Mouse (Mus musculus) liver, embryonic 11.5 days (tissue): ENCODE measurements around the gene Gm20721. TPM values are rescaled to one million over a fixed set of nuclear protein-coding genes. Genes with fewer than 3 reads are reported as not detected.

Experiments used
- ATAC-seq: fragments of 200-750 bp; cut with Nextera tagmentation; replicated peaks from 2 replicates; pipeline ENCODE4 v1.8.0; 2017; ENCODE audit warnings: moderate number of reproducible peaks, mild to moderate bottlenecking, moderate TSS enrichment, moderate library complexity; ENCODE audit not compliant: low FRiP score
- DNase-seq: peaks from one replicate; pipeline ENCODE4 v3.0.0-alpha.2; 2017; ENCODE audit warnings: low spot score
- H3K27ac ChIP-seq: fragments of 300-500 bp; sonication (generic); 2 replicates; pipeline ENCODE4 v1.5.1; 2014; ENCODE audit warnings: mild to moderate bottlenecking, low read depth, low read length, control low read depth
- H3K27me3 ChIP-seq: fragments of 300-500 bp; sonication (generic); replicated peaks from 2 replicates; pipeline ENCODE4 v1.6.1; 2014; ENCODE audit warnings: low read length, mixed read lengths; ENCODE audit not compliant: control insufficient read depth, insufficient read depth
- H3K36me3 ChIP-seq: fragments of 300-500 bp; sonication (generic); 2 replicates; pipeline ENCODE4 v1.6.1; 2014; ENCODE audit warnings: mild to moderate bottlenecking, low read length, moderate library complexity, mixed read lengths; ENCODE audit not compliant: control insufficient read depth, insufficient read depth
- H3K4me1 ChIP-seq: fragments of 300-500 bp; sonication (generic); replicated peaks from 2 replicates; pipeline ENCODE4 v1.6.1; 2014; ENCODE audit warnings: low read length, mixed read lengths; ENCODE audit not compliant: control insufficient read depth, insufficient read depth
- H3K4me2 ChIP-seq: fragments of 300-500 bp; sonication (generic); 2 replicates; pipeline ENCODE4 v1.6.1; 2014; ENCODE audit warnings: mild to moderate bottlenecking, control low read depth, moderate library complexity
- H3K4me3 ChIP-seq: fragments of 300-500 bp; sonication (generic); 2 replicates; pipeline ENCODE4 v1.5.1; 2014; ENCODE audit warnings: low read depth, low read length, control low read depth
- H3K9ac ChIP-seq: fragments of 300-500 bp; sonication (generic); 2 replicates; pipeline ENCODE4 v1.6.1; 2014; ENCODE audit warnings: low read depth, low read length, control low read depth
- H3K9me3 ChIP-seq: fragments of 300-500 bp; sonication (generic); 2 replicates; pipeline ENCODE4 v1.6.1; 2016; ENCODE audit warnings: low read length, inconsistent platforms, mixed read lengths; ENCODE audit not compliant: control insufficient read depth
- WGBS: fragments of 180-500 bp; shearing (Covaris S2); extraction: QIAGEN DNeasy Blood & Tissue Kit; methylation state at CpG from one replicate; pipeline ENCODE4 v1.1.7; 2014; 5-methylcytosine and 5-hydroxymethylcytosine counted together
- polyA plus RNA-seq: library from polyadenylated mRNA; unstranded; fragments of >200 nt; fragmentation: Nextera tagmentation; extraction: Ambion mirVana; gene quantifications from 2 replicates; pipeline ENCODE4 v1.2.1, GENCODE M21; 2014

Gm20721 gene
- polyA plus RNA-seq, 1 experiment from 2014 or later, result 7.7 TPM

DNA sequence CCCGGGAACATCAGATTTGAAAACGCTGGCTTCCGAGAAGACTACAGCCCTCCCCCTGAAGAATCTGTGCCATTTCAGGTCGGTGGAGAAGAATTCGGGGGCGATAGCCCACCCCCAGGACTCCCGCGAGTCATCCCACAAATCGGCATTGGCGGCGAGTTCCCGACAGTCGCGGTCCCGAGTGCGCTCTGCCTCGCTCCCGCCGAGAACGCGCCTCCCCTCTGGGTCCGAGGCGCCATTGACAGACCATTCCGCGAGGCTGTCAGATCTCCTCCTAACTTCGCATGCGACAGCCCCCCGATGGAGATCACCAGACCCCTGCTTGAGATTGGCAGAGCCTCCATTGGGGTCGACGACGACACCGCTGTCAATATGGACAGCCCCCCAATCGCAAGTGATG lies 48.0 kb downstream of the Gm20721 start:
- Histone ChIP-seq H3K9ac (no peak overlapping the region), H3K4me3 (peak overlapping the region; percentile 40), H3K9me3 (peaks cover 33% of the 10 kb centered on the region), H3K27me3 (peaks cover 35% of the 10 kb centered on the region), H3K4me1 (no peaks in the 10 kb centered on the region; the same call in none of the 2 replicates), H3K36me3 (peaks cover 3% of the 10 kb centered on the region; the same call in 1 of the 2 replicates), H3K4me2 (peak overlapping the region; percentile 79), H3K27ac (no peak overlapping the region)
- WGBS, result 50% methylated on average over 33 of the region's 33 CpGs
- no peak for ATAC-seq
- no peak for DNase-seq

DNA sequence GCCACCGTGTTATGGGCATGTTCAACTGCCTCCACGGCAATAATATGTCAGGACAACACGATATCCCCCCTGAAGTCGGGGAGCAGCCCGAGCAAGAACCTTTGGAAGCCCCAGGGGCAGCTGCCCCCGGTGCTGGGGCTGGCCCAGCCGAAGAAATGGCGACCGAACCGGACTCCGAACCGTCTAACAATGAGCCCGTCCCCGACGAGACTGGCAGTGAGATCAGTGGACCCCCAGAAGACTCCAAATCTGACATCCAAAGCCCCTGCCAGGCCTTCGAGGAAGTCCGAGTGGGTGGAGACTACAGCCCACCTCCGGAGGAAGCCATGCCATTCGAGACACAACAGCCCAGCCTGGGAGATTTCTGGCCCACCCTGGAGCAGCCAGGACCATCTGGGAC lies 48.7 kb downstream of the Gm20721 start:
- Histone ChIP-seq H3K4me1 (peaks cover 4% of the 10 kb centered on the region), H3K36me3 (peaks cover 3% of the 10 kb centered on the region; the same call in 1 of the 2 replicates), H3K9me3 (peaks cover 33% of the 10 kb centered on the region), H3K9ac (no peak overlapping the region), H3K4me3 (peak overlapping the region; percentile 10; the same call in 1 of the 2 replicates), H3K27me3 (peaks cover 35% of the 10 kb centered on the region), H3K27ac (no peak overlapping the region), H3K4me2 (peak overlapping the region; percentile 79)
- ATAC-seq, result no peak
- DNase-seq, result no peak
- 61% methylated on average over 19 of the region's 19 CpGs for WGBS

DNA sequence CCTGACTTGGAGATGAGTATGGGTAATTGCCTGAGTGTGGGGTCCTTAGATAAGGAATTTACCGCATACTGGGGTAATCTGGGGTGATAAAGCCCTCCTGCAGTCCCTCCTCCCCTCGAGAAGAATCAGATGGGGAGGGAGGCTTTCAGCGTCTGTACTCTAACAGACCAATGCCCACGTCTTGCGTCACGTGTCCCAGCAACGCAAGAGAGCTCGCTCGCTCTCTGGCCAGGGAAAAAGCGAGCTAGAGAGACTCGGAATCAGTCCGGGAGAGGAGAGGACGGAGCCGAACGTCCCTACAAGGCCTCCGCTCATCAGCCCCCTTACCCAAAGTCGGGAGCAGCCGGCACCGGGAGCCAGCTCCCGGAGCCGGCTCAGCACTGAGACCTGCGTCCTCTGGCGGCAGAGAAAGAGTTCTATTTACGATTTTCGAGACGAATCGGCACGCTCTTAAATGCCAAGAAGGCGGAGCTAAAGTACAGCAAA lies 49.4 kb downstream of the Gm20721 start:
- Histone ChIP-seq H3K4me2 (peak overlapping the region; percentile 79), H3K9ac (no peak overlapping the region), H3K27ac (no peak overlapping the region), H3K27me3 (peaks cover 35% of the 10 kb centered on the region), H3K4me1 (peaks cover 11% of the 10 kb centered on the region), H3K36me3 (peaks cover 3% of the 10 kb centered on the region; the same call in 1 of the 2 replicates), H3K9me3 (peaks cover 33% of the 10 kb centered on the region), H3K4me3 (peak overlapping the region; percentile 62)
- ATAC-seq (peak; percentile 64), DNase-seq (peak; percentile 56)
- WGBS, result 41% methylated on average over 29 of the region's 29 CpGs

DNA sequence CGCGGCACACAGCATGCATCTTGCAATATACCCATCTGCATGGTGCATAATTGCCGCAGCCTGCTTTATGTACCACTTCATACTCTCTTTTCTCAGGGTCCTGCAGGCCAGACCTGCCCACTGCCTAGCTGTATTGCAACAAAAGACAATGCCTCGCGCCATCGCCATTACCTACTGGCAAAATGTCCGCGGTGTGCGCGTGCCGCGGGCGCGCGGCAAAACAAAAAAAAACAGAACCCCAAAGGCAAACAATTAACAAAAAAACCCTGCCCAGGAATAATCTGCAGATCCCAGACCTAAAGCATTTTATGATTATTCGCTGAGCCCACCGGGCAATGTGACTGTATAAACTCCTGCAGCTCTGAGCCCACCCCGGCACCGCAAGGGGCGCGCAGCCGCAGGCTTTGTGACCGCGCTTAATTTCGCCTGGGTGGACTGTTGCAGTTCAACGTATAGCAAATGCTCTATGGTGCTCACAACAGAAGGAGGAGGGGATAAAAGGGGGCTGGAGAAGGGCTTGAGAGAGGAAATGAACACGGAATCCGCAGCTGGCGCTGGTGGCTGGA lies 50.5 kb downstream of the Gm20721 start:
- Histone ChIP-seq H3K27ac (peak overlapping the region; percentile 74), H3K4me2 (peak overlapping the region; percentile 79), H3K36me3 (peaks cover 3% of the 10 kb centered on the region; the same call in 1 of the 2 replicates), H3K4me1 (peaks cover 12% of the 10 kb centered on the region), H3K9ac (peak overlapping the region; percentile 62), H3K4me3 (peak overlapping the region; percentile 62), H3K27me3 (peaks cover 35% of the 10 kb centered on the region), H3K9me3 (peaks cover 33% of the 10 kb centered on the region)
- ATAC-seq, result peak; percentile 13; the same call in 1 of the 2 replicates
- peak; percentile 64 for DNase-seq
- WGBS, result 54% methylated on average over 29 of the region's 29 CpGs

DNA sequence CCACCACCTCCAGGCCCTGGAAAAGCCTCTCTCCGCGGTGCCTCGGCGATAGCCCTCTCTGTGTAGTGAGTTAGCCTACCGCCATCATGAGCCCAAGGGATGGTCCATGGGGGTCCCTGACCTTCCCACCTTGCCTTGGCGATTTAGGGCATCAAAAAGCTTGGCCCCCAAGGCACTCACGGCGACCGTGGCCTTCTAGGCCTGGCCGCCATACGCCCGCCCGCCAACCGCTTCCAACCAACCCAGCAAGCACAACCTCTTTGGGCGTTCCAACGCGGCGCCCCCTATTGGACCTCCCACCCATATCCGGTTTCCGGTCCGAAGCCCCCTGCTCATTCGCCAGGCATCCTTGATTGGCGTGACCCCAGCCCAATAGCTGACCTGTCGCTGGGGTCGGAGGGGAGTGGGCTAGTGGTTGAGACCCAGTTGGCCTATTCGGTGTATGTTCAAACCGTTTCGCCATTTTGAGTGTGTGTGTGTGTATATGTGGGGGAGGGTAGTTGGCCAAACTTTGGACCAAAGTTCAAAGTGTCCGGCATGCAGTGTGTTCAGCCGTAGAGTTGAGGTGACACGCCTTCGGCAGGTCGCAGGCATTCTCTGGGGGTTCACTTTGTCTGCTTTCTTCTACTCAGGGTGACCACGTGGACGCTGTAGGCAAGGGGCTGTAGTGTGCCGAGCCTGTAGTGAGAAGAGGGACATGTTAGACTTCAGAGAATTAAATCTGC lies 51.2 kb downstream of the Gm20721 start:
- Histone ChIP-seq H3K9me3 (peaks cover 30% of the 10 kb centered on the region), H3K27ac (peak overlapping the region; percentile 74), H3K4me1 (peaks cover 14% of the 10 kb centered on the region), H3K27me3 (peaks cover 28% of the 10 kb centered on the region), H3K4me2 (peak overlapping the region; percentile 79), H3K36me3 (peaks cover 7% of the 10 kb centered on the region), H3K9ac (peak overlapping the region; percentile 79), H3K4me3 (peak overlapping the region; percentile 62)
- ATAC-seq, result peak; percentile 87
- peak; percentile 86 for DNase-seq
- WGBS, result 43% methylated on average over 36 of the region's 36 CpGs

DNA sequence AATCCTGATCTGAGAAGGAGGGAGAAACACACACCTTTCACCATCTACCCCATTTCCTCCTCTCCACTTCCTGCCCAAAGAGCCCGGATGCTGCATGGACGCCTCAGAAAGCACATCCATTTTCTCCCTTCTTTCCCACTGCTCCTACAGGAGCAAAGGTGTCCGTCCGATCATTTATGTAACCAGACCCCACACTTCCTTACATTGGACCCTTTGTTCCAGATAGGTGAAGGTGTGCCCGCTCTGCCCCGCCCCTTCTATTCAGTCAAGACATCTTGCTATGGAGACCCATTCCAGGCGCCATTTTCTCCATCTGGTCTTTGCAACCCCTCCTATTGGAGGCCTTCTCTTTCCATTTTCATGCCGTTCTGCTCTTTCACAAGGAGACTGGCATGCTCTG lies 52.1 kb downstream of the Gm20721 start:
- H3K4me1 ChIP-seq, result peaks cover 14% of the 10 kb centered on the region
- H3K4me2 ChIP-seq, result peak overlapping the region; percentile 62
- DNase-seq, result peak; percentile 52
- H3K27ac ChIP-seq, result peak overlapping the region; percentile 62
- H3K9ac ChIP-seq, result peak overlapping the region; percentile 79
- H3K36me3 ChIP-seq, result peaks cover 7% of the 10 kb centered on the region
- peaks cover 21% of the 10 kb centered on the region for H3K9me3 ChIP-seq
- WGBS, result 46% methylated on average over 8 of the region's 8 CpGs
- H3K4me3 ChIP-seq, result peak overlapping the region; percentile 62
- no peak for ATAC-seq
- H3K27me3 ChIP-seq, result peaks cover 20% of the 10 kb centered on the region

DNA sequence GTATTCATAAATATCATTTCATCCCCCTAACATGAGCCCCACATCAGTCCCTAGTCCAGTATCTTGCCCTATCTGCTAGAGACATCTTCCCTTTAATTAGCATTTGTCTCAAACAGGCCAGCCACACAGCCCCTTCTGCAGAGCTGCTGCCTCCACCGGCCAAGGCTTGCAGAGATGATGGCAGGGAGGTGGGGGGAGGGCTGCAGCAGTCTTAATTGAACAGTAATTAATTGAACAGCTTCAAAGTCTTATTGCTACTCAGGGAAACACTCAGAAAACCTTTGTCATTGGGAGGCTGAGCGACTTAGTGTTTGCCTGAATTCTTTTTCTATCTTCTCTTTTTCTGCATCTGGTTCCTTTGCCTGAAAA lies 54.9 kb downstream of the Gm20721 start:
- H3K9ac ChIP-seq, result no peak overlapping the region
- peaks cover 2% of the 10 kb centered on the region for H3K9me3 ChIP-seq
- no peak overlapping the region for H3K27ac ChIP-seq
- ATAC-seq, result no peak
- peak overlapping the region; percentile 70 for H3K4me2 ChIP-seq
- H3K36me3 ChIP-seq, result peaks cover 21% of the 10 kb centered on the region
- no peak overlapping the region for H3K4me3 ChIP-seq
- H3K27me3 ChIP-seq, result peaks cover 15% of the 10 kb centered on the region
- DNase-seq, result no peak
- 62% methylated on average over 2 of the region's 2 CpGs for WGBS
- peaks cover 14% of the 10 kb centered on the region for H3K4me1 ChIP-seq

DNA sequence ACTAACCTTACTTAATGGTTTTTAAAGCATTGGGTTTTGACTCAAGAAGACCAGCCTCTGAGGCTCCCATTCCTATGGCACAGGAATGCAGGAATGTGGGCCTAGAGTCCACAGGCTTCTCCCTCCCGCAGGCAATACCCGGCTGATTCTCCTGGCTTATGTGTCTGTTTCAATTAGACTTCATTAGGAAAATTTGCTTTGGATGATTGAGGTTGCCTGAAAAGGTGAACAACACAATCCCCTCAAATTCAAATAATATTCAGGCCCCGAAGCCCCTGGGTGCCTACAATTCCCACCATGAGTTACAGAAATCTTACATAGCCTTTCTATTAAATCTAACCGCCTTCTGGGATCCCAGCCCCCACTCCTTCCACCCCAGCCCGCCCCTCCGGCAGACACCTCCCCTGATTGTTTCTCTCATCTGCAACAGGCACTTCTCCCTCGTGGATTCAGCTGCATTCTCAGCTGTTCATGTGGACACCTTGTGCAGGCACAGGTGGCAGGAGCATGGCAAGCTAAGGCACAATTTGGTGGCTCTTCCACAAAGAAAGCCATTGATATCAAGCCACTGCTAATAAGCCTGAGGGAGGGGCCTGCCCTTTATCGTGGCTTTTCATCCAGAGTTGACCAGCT lies 55.4 kb downstream of the Gm20721 start:
- DNase-seq (no peak), ATAC-seq (no peak)
- Histone ChIP-seq H3K4me3 (no peak overlapping the region), H3K9me3 (peaks cover 7% of the 10 kb centered on the region), H3K9ac (no peak overlapping the region), H3K27me3 (peaks cover 20% of the 10 kb centered on the region), H3K4me2 (peak overlapping the region; percentile 23), H3K36me3 (peaks cover 26% of the 10 kb centered on the region), H3K27ac (no peak overlapping the region), H3K4me1 (peaks cover 14% of the 10 kb centered on the region)
- WGBS, result 71% methylated on average over 8 of the region's 8 CpGs
